Mouse (Mus musculus): ENCODE measurements around the gene Gm10842. TPM values are rescaled to one million over a fixed set of nuclear protein-coding genes. Genes with fewer than 3 reads are reported as not detected.

Gene Gm10842
- total and polyA plus RNA-seq, 2 experiments from 2014 or later: not detected

DNA sequence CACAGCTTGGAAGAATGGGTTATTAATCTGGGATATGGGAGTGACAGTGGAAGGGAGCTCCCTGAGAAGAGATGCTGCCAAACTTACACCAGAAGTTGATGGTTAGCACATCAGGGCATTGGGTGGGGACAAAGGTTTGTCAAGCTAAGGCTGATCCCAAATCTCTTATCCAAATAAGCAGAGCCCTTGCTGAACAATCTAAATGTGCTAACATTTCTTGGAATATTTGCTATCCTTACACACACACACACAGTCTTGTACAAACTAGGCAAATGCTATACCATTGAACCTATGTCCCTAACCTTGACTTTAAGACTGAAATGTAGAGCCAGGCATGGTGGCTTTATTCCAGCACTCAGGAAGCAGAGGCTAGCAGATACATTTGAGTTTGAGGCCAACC, 3.1 kb upstream of the Gm10842 start:
- Histone ChIP-seq H3K9me3 (replicated peaks; ENCODE audit: control insufficient read depth, low read length) (no peaks in the 10 kb centered on the region), H3K4me2 (ENCODE audit: low read depth, low read length) (no peak overlapping the region), H3K4me1 (ENCODE audit: control insufficient read depth, insufficient read depth) (no peaks in the 10 kb centered on the region), H3K36me3 (replicated peaks; ENCODE audit: control insufficient read depth, insufficient read depth, low read length) (peaks cover 28% of the 10 kb centered on the region; the same call in 1 of the 2 replicates), H3K9ac (replicated peaks; ENCODE audit: low read depth, low read length) (no peak overlapping the region), H3K27me3 (ENCODE audit: control insufficient read depth, insufficient read depth, low read length) (no peaks in the 10 kb centered on the region), H3K27ac (ENCODE audit: low read depth) (no peak overlapping the region), H3K4me3 (ENCODE audit: low read depth, low read length) (no peak overlapping the region)
- no peak for DNase-seq (ENCODE audit: low spot score)
- no peak for ATAC-seq (ENCODE audit: insufficient read depth, low read depth)
- no peak for TF ChIP-seq EP300 (IDR thresholded peaks at IDR 0.05; ENCODE audit: low read depth)

DNA sequence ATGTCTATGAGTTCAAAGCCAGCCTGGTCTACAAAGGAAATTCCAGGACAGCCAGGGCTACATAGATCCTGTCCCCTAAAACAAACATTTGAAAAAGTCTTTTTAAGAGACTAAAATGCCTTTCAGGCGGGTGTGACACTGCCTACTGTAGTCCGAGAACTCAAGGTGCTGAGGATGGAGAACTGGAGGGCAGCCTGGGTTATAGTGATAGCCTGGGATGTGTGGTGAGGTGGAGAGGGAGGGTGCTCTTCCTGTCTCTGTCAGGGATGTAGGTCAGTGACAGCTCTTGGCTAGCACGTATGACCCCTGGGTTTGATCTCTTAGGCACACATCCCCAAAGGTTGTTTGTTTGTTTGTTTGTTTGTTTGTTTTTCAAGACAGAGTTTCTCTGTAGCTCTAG, 2.6 kb upstream of the Gm10842 start:
- WGBS: 71% methylated on average over 3 of the region's 3 CpGs
- Histone ChIP-seq H3K36me3 (replicated peaks; ENCODE audit: control insufficient read depth, insufficient read depth, low read length) (peaks cover 23% of the 10 kb centered on the region; the same call in 1 of the 2 replicates), H3K4me3 (ENCODE audit: low read depth, low read length) (no peak overlapping the region), H3K27me3 (ENCODE audit: control insufficient read depth, insufficient read depth, low read length) (no peaks in the 10 kb centered on the region), H3K9ac (replicated peaks; ENCODE audit: low read depth, low read length) (no peak overlapping the region), H3K27ac (ENCODE audit: low read depth) (no peak overlapping the region), H3K4me1 (ENCODE audit: control insufficient read depth, insufficient read depth) (no peaks in the 10 kb centered on the region), H3K9me3 (replicated peaks; ENCODE audit: control insufficient read depth, low read length) (no peaks in the 10 kb centered on the region), H3K4me2 (ENCODE audit: low read depth, low read length) (no peak overlapping the region)
- ATAC-seq (ENCODE audit: insufficient read depth, low read depth): no peak
- no peak for DNase-seq (ENCODE audit: low spot score)
- no peak for TF ChIP-seq EP300 (IDR thresholded peaks at IDR 0.05; ENCODE audit: low read depth)
- no peak for TF ChIP-seq CTCF (IDR thresholded peaks at IDR 0.05; ENCODE audit: low read depth)

GRCm38 (mm10) chr11:105144508-105145210, 2.0 kb upstream of the Gm10842 start:
- Histone ChIP-seq H3K36me3 (replicated peaks; ENCODE audit: control insufficient read depth, insufficient read depth, low read length) (peaks cover 17% of the 10 kb centered on the region; the same call in 1 of the 2 replicates), H3K4me1 (ENCODE audit: control insufficient read depth, insufficient read depth) (no peaks in the 10 kb centered on the region), H3K27ac (ENCODE audit: low read depth) (no peak overlapping the region), H3K9me3 (replicated peaks; ENCODE audit: control insufficient read depth, low read length) (no peaks in the 10 kb centered on the region), H3K27me3 (ENCODE audit: control insufficient read depth, insufficient read depth, low read length) (no peaks in the 10 kb centered on the region), H3K4me3 (ENCODE audit: low read depth, low read length) (no peak overlapping the region), H3K4me2 (ENCODE audit: low read depth, low read length) (no peak overlapping the region), H3K9ac (replicated peaks; ENCODE audit: low read depth, low read length) (no peak overlapping the region)
- TF ChIP-seq EP300 (IDR thresholded peaks at IDR 0.05; ENCODE audit: low read depth): no peak
- DNase-seq (ENCODE audit: low spot score) (no peak), ATAC-seq (ENCODE audit: insufficient read depth, low read depth) (no peak)
- 70% methylated on average over 11 of the region's 11 CpGs for WGBS

DNA sequence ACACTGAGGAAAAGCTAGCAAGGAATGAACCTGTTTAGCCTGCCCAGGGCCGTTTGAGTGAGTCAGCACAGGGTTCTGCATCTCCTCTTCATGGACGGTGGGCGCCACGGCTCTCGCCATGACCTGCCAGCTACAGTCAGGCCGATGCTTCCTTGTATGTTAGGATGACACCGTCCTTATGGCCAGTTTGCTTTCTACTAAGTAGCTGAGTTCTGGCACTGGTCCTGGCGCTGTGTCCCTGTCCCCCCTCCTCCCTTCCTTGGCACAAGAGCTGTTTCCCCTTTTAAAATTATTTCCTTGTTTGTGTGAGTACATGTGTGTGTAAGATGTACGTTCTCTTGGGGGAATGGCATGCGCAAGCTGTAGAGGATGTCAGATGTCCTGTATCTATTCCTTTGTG, 1.5 kb upstream of the Gm10842 start:
- no peak overlapping the region for H3K4me3 ChIP-seq (ENCODE audit: low read depth, low read length)
- DNase-seq (ENCODE audit: low spot score) (no peak), ATAC-seq (ENCODE audit: insufficient read depth, low read depth) (no peak)
- no peak overlapping the region for H3K4me2 ChIP-seq (ENCODE audit: low read depth, low read length)
- no peak overlapping the region for H3K27ac ChIP-seq (ENCODE audit: low read depth)
- H3K4me1 ChIP-seq (ENCODE audit: control insufficient read depth, insufficient read depth): no peaks in the 10 kb centered on the region
- H3K9me3 ChIP-seq (replicated peaks; ENCODE audit: control insufficient read depth, low read length): no peaks in the 10 kb centered on the region
- H3K9ac ChIP-seq (replicated peaks; ENCODE audit: low read depth, low read length): no peak overlapping the region
- 79% methylated on average over 10 of the region's 10 CpGs for WGBS
- TF ChIP-seq CTCF (IDR thresholded peaks at IDR 0.05; ENCODE audit: low read depth): no peak
- peaks cover 12% of the 10 kb centered on the region; the same call in 1 of the 2 replicates for H3K36me3 ChIP-seq (replicated peaks; ENCODE audit: control insufficient read depth, insufficient read depth, low read length)
- H3K27me3 ChIP-seq (ENCODE audit: control insufficient read depth, insufficient read depth, low read length): no peaks in the 10 kb centered on the region

DNA sequence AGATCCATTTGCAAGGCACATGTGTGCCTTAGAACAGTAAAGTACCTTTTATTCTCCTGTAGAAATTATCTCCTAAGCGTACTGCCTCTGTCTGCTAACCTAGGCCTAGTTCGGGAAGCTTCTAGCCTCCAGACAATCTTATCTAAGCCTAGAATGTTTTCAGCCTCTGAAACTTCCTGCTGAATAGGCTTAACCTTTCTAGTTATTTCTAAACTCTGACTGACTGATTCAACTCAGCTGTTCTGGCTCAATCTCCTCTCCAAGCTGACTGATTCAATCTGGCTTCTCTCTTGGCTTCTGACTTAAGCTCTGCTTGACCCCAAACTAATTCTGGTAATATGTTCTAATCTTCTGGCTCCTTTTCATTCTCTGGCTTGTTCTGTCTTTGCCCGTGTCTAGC, 2.7 kb downstream of the Gm10842 start:
- ATAC-seq (ENCODE audit: insufficient read depth, low read depth) (no peak), DNase-seq (ENCODE audit: low spot score) (no peak)
- H3K4me1 ChIP-seq (ENCODE audit: control insufficient read depth, insufficient read depth): 0 out of 2 replicates have a peak, but pooled peaks cover 6% of the 10 kb centered on the region
- 47% methylated on average over 3 of the region's 3 CpGs for WGBS
- no peaks in the 10 kb centered on the region for H3K27me3 ChIP-seq (ENCODE audit: control insufficient read depth, insufficient read depth, low read length)
- no peaks in the 10 kb centered on the region for H3K9me3 ChIP-seq (replicated peaks; ENCODE audit: control insufficient read depth, low read length)
- no peak overlapping the region for H3K4me2 ChIP-seq (ENCODE audit: low read depth, low read length)
- TF ChIP-seq EP300 (IDR thresholded peaks at IDR 0.05; ENCODE audit: low read depth): no peak
- no peak for TF ChIP-seq CTCF (IDR thresholded peaks at IDR 0.05; ENCODE audit: low read depth)
- no peaks in the 10 kb centered on the region for H3K36me3 ChIP-seq (replicated peaks; ENCODE audit: control insufficient read depth, insufficient read depth, low read length)
- H3K27ac ChIP-seq (ENCODE audit: low read depth): no peak overlapping the region
- H3K9ac ChIP-seq (replicated peaks; ENCODE audit: low read depth, low read length): no peak overlapping the region
- H3K4me3 ChIP-seq (ENCODE audit: low read depth, low read length): no peak overlapping the region

DNA sequence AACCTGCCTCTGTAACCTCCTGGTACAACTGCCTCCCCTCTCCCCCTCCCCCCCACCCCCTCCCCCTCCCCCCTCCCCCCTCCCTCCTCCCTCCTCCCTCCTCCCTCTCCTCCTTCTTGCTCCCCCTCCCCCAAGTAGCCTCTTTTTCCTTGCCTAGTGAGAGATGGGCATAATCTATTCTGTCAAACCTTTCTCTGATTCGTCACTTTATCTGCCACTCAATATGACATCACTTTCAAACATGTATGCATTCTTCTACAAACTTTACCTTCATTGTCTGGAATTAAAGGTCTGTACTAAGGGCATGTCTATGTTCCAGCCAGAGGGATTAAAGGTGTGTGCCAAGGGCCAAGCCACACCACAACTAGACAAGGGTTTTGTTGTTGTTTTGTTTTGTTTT, 3.1 kb downstream of the Gm10842 start:
- DNase-seq (ENCODE audit: low spot score): no peak
- no peaks in the 10 kb centered on the region for H3K27me3 ChIP-seq (ENCODE audit: control insufficient read depth, insufficient read depth, low read length)
- H3K4me2 ChIP-seq (ENCODE audit: low read depth, low read length): no peak overlapping the region
- 100% methylated on average over 1 of the region's 1 CpGs for WGBS
- no peaks in the 10 kb centered on the region for H3K36me3 ChIP-seq (replicated peaks; ENCODE audit: control insufficient read depth, insufficient read depth, low read length)
- H3K9ac ChIP-seq (replicated peaks; ENCODE audit: low read depth, low read length): no peak overlapping the region
- no peak overlapping the region for H3K27ac ChIP-seq (ENCODE audit: low read depth)
- no peak overlapping the region for H3K4me3 ChIP-seq (ENCODE audit: low read depth, low read length)
- no peak for TF ChIP-seq EP300 (IDR thresholded peaks at IDR 0.05; ENCODE audit: low read depth)
- TF ChIP-seq CTCF (IDR thresholded peaks at IDR 0.05; ENCODE audit: low read depth): no peak
- no peak for ATAC-seq (ENCODE audit: insufficient read depth, low read depth)
- H3K4me1 ChIP-seq (ENCODE audit: control insufficient read depth, insufficient read depth): 0 out of 2 replicates have a peak, but pooled peaks cover 6% of the 10 kb centered on the region
- no peaks in the 10 kb centered on the region for H3K9me3 ChIP-seq (replicated peaks; ENCODE audit: control insufficient read depth, low read length)
